Mouse (Mus musculus): Measurements from ENCODE around the gene Akap7.

The Akap7 gene

GRCm38 (mm10) chr10:25297666-25298263 lies 9.9 kb downstream of the Akap7 start:
- no peak for DNase-seq (ENCODE audit: low spot score in 2 of 2)

- DNase-seq (ENCODE audit: low spot score in 2 of 2) = peak; percentile 58 to 66
These were observed 10.9 kb downstream of the Akap7 start for GRCm38 (mm10) chr10:25296657-25297369.

- DNase-seq (ENCODE audit: low spot score in 2 of 2) = no peak
These were observed 11.4 kb downstream of the Akap7 start for GRCm38 (mm10) chr10:25296286-25296656.

- DNase-seq (ENCODE audit: low spot score in 2 of 2) = no peak
These were observed 11.8 kb downstream of the Akap7 start for GRCm38 (mm10) chr10:25295836-25296235.

GRCm38 (mm10) chr10:25294999-25295398 lies 12.7 kb downstream of the Akap7 start:
- no peak for DNase-seq (ENCODE audit: low spot score in 2 of 2)

GRCm38 (mm10) chr10:25293796-25294195 lies 13.9 kb downstream of the Akap7 start:
- DNase-seq (ENCODE audit: low spot score in 2 of 2) = no peak

- DNase-seq (ENCODE audit: low spot score in 2 of 2) = no peak
These were observed 16.6 kb downstream of the Akap7 start for GRCm38 (mm10) chr10:25291053-25291452.

- no peak for DNase-seq (ENCODE audit: low spot score in 2 of 2)
These were observed 22.4 kb downstream of the Akap7 start for GRCm38 (mm10) chr10:25285100-25285811.

GRCm38 (mm10) chr10:25284427-25285099 lies 23.1 kb downstream of the Akap7 start:
- no peak for DNase-seq (ENCODE audit: low spot score in 2 of 2)

GRCm38 (mm10) chr10:25283397-25283796 lies 24.3 kb downstream of the Akap7 start:
- no peak for DNase-seq (ENCODE audit: low spot score in 2 of 2)

GRCm38 (mm10) chr10:25280141-25280540 lies 27.5 kb downstream of the Akap7 start:
- no peak for DNase-seq (ENCODE audit: low spot score in 2 of 2)

- no peak for DNase-seq (ENCODE audit: low spot score in 2 of 2)
These were observed 28.3 kb downstream of the Akap7 start for GRCm38 (mm10) chr10:25279406-25279805.

- DNase-seq (ENCODE audit: low spot score in 2 of 2) = no peak
These were observed 32.2 kb downstream of the Akap7 start for GRCm38 (mm10) chr10:25275492-25275891.

GRCm38 (mm10) chr10:25274621-25275330 lies 32.9 kb downstream of the Akap7 start:
- DNase-seq (ENCODE audit: low spot score in 2 of 2) = no peak

- DNase-seq (ENCODE audit: low spot score in 2 of 2) = no peak
These were observed 33.9 kb downstream of the Akap7 start for GRCm38 (mm10) chr10:25273731-25274130.

GRCm38 (mm10) chr10:25271756-25272155 lies 35.9 kb downstream of the Akap7 start:
- DNase-seq (ENCODE audit: low spot score in 2 of 2) = no peak

GRCm38 (mm10) chr10:25271207-25271606 lies 36.5 kb downstream of the Akap7 start:
- DNase-seq (ENCODE audit: low spot score in 2 of 2) = no peak

- no peak for DNase-seq (ENCODE audit: low spot score in 2 of 2)
These were observed 39.0 kb downstream of the Akap7 start for GRCm38 (mm10) chr10:25268476-25269351.

- no peak for DNase-seq (ENCODE audit: low spot score in 2 of 2)
These were observed 46.5 kb downstream of the Akap7 start for GRCm38 (mm10) chr10:25261176-25261575.

- DNase-seq (ENCODE audit: low spot score in 2 of 2) = no peak
These were observed 46.9 kb downstream of the Akap7 start for GRCm38 (mm10) chr10:25260724-25261123.

- DNase-seq (ENCODE audit: low spot score in 2 of 2) = no peak
These were observed 49.5 kb downstream of the Akap7 start for GRCm38 (mm10) chr10:25258171-25258570.

Measured in spleen, postnatal 14 days (tissue).